Mouse (Mus musculus): ENCODE data around the gene Usp50. TPM values are rescaled to one million over a fixed set of nuclear protein-coding genes. Genes with fewer than 3 reads are reported as not detected.

Usp50 gene
- not detected for total RNA-seq (2021)

DNA sequence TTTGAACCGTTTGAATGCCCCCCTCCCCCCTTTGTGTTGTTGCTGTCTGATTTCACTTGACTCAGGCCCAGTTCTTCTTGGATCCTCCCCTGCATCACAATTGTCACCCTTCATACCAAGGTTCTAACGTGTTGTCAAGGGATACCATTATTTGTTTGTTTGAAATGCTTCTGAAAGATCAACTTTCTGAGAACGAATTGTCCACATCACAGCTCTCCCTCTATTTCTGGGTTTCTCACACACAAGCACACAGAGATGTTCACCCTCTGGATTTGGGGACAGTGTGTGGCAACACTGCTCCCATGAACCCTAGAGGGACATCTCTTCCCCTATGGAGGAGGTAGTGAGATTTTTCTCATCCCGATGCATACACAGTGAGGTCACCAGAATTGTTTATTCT, at the start of gene Usp50:
Gene Usp50, minus strand, starts transcription at position 101 of the 400 bp plus-strand sequence.
- DNase-seq (ENCODE audit: extremely low spot score in 1 of 2, low spot score in 2 of 2) = no peak
- intact Hi-C loops (cut with DNase I) = loop anchor here (10.0 kb wide), 1 partner anchor 189 kb away; no protein-coding TSS in a partner anchor

- intact Hi-C loops (cut with DNase I) = loop anchor here (10.0 kb wide), 1 partner anchor 417 kb away; no protein-coding TSS in a partner anchor
- no peak for DNase-seq (ENCODE audit: extremely low spot score in 1 of 2, low spot score in 2 of 2)
Observed at GRCm38 (mm10) chr2:126817414-126817813, 34.1 kb upstream of the Usp50 start.

DNA sequence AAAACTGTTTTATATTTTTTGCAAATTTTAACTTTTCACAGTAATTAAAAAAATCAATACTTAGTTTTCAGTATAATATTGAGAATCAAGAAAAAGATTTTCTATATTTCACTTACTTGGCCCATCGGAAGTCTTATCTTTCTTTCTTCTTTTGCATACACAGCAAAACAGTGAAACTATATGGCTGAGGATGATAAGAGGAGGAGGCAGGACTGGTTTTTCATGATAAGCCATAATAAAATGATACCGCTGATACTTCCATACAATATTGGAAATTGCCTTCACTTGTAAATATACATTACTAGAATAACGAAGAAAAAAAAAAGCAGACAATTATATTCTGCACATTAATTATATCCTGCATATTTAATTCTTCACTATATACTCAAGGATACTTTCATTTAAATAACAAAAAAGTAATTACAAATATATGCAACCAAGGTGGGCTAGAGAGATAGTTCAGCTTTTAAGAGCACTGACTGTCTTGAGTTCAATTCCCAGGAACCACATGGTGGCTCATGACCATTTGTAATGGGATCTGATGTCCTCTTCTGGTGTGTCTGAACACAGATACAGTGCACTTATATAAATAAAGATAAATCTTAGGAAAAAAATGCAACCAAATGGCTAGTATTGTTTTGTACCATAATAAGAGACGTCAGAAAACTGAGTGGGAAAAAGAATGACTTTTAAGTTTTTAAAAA, 33.5 kb upstream of the Usp50 start:
- DNase-seq (ENCODE audit: extremely low spot score in 1 of 2, low spot score in 2 of 2) = no peak
- intact Hi-C loops (cut with DNase I) = loop anchor here (10.0 kb wide), 1 partner anchor 418 kb away; no protein-coding TSS in a partner anchor

- DNase-seq (ENCODE audit: extremely low spot score in 1 of 2, low spot score in 2 of 2) = peak in 1 of 2 experiments; percentile 20
- intact Hi-C loops (cut with DNase I) = loop anchor here (10.0 kb wide), 1 partner anchor 419 kb away; no protein-coding TSS in a partner anchor
Observed at GRCm38 (mm10) chr2:126815822-126816221, 32.6 kb upstream of the Usp50 start.

- intact Hi-C loops (cut with DNase I) = no loop called here
- DNase-seq (ENCODE audit: extremely low spot score in 1 of 2, low spot score in 2 of 2) = no peak
Observed at GRCm38 (mm10) chr2:126801980-126802379, 18.7 kb upstream of the Usp50 start.

DNA sequence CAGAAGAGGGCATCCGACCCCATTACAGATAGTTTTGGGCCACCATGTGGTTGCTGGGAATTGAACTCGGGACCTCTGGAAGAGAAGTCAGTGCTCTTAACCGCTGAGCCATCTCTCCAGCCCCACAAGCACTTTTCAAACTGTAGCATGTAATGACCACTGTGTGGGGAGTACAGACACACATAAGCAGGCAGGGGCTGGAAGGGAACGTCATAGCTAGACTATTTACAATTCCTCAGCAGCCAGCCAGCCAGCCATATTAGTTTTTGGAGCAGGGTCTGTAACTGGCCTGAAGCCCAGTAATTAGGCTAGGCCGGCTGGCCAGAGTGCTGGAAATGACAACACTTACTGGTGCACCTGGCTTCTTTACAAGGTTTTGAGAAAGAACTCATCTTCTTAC, 15.2 kb upstream of the Usp50 start:
- intact Hi-C loops (cut with DNase I) = no loop called here
- DNase-seq (ENCODE audit: extremely low spot score in 1 of 2, low spot score in 2 of 2) = no peak

DNA sequence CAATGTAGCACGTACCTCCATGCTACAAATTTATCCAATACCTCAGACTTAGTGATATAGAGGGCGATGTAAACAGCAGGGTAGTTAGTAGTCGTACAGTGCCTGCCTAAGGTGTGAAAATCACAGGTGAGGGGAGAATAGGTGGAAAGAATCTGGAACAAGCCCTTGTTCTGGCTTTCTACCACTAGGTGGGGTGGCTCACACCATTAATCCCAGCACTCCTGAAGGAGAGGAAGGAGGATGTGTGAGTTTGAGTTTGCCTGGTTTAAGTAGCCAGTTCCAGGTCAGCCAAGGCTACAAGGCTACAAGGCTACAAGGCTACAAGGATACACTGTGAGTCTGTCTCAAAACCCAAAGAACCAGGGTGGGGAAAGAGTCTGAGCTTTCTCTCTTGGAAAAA, 12.4 kb upstream of the Usp50 start:
- DNase-seq (ENCODE audit: extremely low spot score in 1 of 2, low spot score in 2 of 2) = no peak
- intact Hi-C loops (cut with DNase I) = no loop called here

DNA sequence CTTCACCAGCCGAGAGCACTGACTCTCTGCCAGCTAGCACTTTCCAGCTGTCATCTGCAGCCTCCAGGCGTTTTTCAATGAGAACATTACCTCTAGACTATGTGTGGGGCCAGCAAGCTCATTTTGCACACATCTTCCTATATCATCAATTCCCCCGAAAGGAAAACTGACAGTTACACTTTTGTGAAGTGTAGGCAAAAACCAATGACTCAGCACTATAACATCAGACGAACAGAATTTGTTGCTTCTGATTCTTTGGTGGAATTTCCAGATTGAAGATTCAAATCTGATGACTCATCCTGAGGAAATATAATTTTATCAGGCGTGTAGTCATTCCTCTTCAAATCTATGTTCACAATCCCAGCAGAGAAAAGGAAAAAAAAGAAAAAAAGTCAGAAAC, 9.3 kb upstream of the Usp50 start:
- DNase-seq (ENCODE audit: extremely low spot score in 1 of 2, low spot score in 2 of 2) = no peak
- intact Hi-C loops (cut with DNase I) = no loop called here

- no peak for DNase-seq (ENCODE audit: extremely low spot score in 1 of 2, low spot score in 2 of 2)
- intact Hi-C loops (cut with DNase I) = loop anchor here (10.0 kb wide), 1 partner anchor 193 kb away; no protein-coding TSS in a partner anchor
Observed at GRCm38 (mm10) chr2:126787721-126788342, 4.6 kb upstream of the Usp50 start.

GRCm38 (mm10) chr2:126782433-126782832, 837 bp downstream of the Usp50 start:
- intact Hi-C loops (cut with DNase I) = loop anchor here (10.0 kb wide), 1 partner anchor 188 kb away; no protein-coding TSS in a partner anchor
- peak; percentile 69 to 76 for DNase-seq (ENCODE audit: extremely low spot score in 1 of 2, low spot score in 2 of 2)

GRCm38 (mm10) chr2:126781478-126781877, 1.8 kb downstream of the Usp50 start:
- DNase-seq (ENCODE audit: extremely low spot score in 1 of 2, low spot score in 2 of 2) = no peak
- intact Hi-C loops (cut with DNase I) = loop anchor here (10.0 kb wide), 1 partner anchor 187 kb away; no protein-coding TSS in a partner anchor

DNA sequence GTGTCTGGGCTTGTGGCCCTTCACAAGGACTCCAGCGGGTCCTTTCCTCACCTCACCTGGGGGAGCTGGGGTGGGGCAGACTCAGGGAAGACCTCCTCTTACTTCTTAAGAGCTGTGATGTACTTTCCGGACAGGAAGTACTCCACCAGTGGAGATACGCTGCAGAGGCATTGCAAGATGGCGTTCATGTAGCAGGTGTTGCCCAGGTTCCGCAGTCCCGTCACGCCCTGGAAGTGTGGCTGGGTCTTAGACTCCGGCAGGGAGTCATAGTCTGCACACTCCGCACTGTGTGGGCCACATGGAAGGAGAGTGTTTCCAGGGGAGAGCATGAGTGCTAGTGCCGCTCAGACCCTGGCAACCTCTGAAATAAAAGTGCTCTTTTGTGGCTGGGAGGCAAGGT, 3.0 kb downstream of the Usp50 start:
- intact Hi-C loops (cut with DNase I) = loop anchor here (10.0 kb wide), 1 partner anchor 185 kb away; no protein-coding TSS in a partner anchor

GRCm38 (mm10) chr2:126778806-126779205, 4.5 kb downstream of the Usp50 start:
- intact Hi-C loops (cut with DNase I) = no loop called here
- DNase-seq (ENCODE audit: extremely low spot score in 1 of 2, low spot score in 2 of 2) = no peak

More for the DNA sequence above, 3.0 kb downstream of the Usp50 start:
- no peak for DNase-seq (ENCODE audit: extremely low spot score in 1 of 2, low spot score in 2 of 2)

- no peak for DNase-seq (ENCODE audit: extremely low spot score in 1 of 2, low spot score in 2 of 2)
- intact Hi-C loops (cut with DNase I) = no loop called here
Observed at GRCm38 (mm10) chr2:126776416-126776815, 6.9 kb downstream of the Usp50 start.

DNA sequence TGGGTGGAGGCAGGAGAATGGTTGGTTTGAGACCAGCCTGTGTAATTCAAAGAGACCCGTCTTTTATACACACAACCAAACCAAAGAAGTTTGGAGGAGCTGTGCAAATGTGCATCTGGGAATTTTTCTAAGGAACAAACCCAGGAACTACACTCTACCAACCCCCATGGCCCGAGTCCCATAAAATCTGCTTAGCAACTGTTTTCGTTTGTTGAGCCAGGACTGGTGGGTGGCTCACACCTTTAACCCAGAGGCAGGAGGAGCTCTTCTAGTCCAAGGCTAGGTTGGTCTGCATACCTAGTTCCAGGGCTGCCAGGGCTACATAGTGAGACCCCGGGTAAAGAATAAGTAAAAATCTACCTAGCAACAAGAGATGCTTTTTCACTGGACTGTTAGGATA, 7.3 kb downstream of the Usp50 start:
- no peak for DNase-seq (ENCODE audit: extremely low spot score in 1 of 2, low spot score in 2 of 2)
- intact Hi-C loops (cut with DNase I) = no loop called here

GRCm38 (mm10) chr2:126772217-126772616, 11.1 kb downstream of the Usp50 start:
- no peak for DNase-seq (ENCODE audit: extremely low spot score in 1 of 2, low spot score in 2 of 2)
- intact Hi-C loops (cut with DNase I) = no loop called here

DNA sequence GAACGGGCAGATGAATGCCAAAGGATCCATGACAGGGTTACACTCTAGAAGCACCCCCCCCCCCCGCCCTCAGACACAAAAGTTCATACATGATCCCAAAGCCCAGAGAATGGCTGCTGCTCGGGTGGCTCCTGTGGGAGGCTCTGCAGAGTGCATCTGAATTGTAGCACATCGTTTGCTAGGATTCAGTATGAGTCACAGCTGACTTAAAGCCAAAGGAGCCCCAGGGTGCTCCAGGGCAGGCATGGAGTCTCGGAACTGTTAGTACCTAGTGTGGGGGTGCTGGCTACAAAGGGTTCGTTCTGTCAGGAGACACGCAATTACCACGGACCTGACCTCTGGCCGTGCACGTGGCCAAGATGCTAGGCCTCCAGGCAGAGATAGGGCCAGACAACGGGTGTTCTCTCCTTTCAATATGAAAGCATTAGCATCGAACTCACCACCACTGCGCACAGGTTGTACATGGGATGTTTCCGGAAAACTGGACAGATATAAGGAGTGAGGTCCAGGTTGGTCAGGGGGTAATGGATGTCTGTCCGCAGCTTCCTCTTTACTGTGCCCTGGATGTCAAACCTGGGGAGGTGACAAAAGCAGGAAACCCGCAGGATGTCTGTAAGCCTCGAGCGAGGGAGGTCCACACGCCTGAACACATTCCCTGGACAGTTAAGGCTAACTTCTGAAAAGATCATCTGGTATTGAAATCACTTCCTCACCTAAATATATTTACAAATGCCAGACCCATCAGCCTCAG, 13.7 kb downstream of the Usp50 start:
- intact Hi-C loops (cut with DNase I) = no loop called here
- no peak for DNase-seq (ENCODE audit: extremely low spot score in 1 of 2, low spot score in 2 of 2)

GRCm38 (mm10) chr2:126768194-126768593, 15.1 kb downstream of the Usp50 start:
- no peak for DNase-seq (ENCODE audit: extremely low spot score in 1 of 2, low spot score in 2 of 2)
- intact Hi-C loops (cut with DNase I) = no loop called here

DNA sequence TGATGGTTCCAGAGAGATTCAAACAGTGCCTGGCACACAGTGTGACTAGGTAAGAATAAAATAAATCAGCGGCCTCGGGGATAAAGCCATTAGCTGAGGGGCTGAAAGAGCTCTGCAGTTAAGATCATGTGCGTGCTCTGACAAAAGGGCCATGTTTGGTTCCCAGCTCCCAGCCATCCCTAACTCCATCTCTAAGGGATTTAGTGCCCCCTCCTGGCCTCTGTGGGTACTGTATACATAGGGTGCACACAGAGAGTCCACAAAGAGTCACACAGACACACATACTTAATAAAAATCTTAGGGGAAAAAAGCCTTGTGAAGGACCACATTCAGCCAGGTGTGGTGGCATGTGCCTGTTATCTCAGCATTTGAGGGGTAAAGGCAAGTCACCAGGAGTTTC, 15.7 kb downstream of the Usp50 start:
- no peak for DNase-seq (ENCODE audit: extremely low spot score in 1 of 2, low spot score in 2 of 2)
- intact Hi-C loops (cut with DNase I) = no loop called here
